Mouse (Mus musculus) neural tube, embryonic 11.5 days (tissue): Measurements from ENCODE around the gene Adgrg3. TPM values are rescaled to one million over a fixed set of nuclear protein-coding genes. Genes with fewer than 3 reads are reported as not detected.

ENCODE experiments used
- ATAC-seq: fragments of 200-750 bp; cut with Nextera tagmentation; 2 replicates; pipeline ENCODE4 v1.8.0; 2017; ENCODE audit warnings: moderate number of reproducible peaks, mild to moderate bottlenecking, moderate TSS enrichment, moderate library complexity; ENCODE audit not compliant: insufficient read depth, low FRiP score, low TSS enrichment
- DNase-seq: peaks from one replicate; pipeline ENCODE4 v3.0.0-alpha.2; 2015; ENCODE audit warnings: low spot score
- H3K27ac ChIP-seq: fragments of 300-500 bp; sonication (generic); 2 replicates; pipeline ENCODE4 v1.5.1; 2014; ENCODE audit warnings: low read depth, mild to moderate bottlenecking, low read length
- H3K27me3 ChIP-seq: fragments of 300-500 bp; sonication (generic); 2 replicates; pipeline ENCODE4 v1.6.1; 2014; ENCODE audit warnings: mild to moderate bottlenecking, low read length, mixed read lengths; ENCODE audit not compliant: control insufficient read depth, insufficient read depth
- H3K36me3 ChIP-seq: fragments of 300-500 bp; sonication (generic); 2 replicates; pipeline ENCODE4 v1.6.1; 2014; ENCODE audit warnings: mild to moderate bottlenecking, low read length, moderate library complexity, mixed read lengths; ENCODE audit not compliant: control insufficient read depth, insufficient read depth
- H3K4me1 ChIP-seq: fragments of 300-500 bp; sonication (generic); 2 replicates; pipeline ENCODE4 v1.6.1; 2014; ENCODE audit warnings: low read length, mixed read lengths; ENCODE audit not compliant: control insufficient read depth, insufficient read depth
- H3K4me2 ChIP-seq: fragments of 300-500 bp; sonication (generic); 2 replicates; pipeline ENCODE4 v1.6.1; 2014; ENCODE audit warnings: low read depth, mild to moderate bottlenecking, moderate library complexity
- H3K4me3 ChIP-seq: fragments of 300-500 bp; sonication (generic); 2 replicates; pipeline ENCODE4 v1.5.1; 2014; ENCODE audit warnings: low read depth, low read length
- H3K9ac ChIP-seq: fragments of 300-500 bp; sonication (generic); 2 replicates; pipeline ENCODE4 v1.6.1; 2014; ENCODE audit warnings: mild to moderate bottlenecking, low read length
- H3K9me3 ChIP-seq: fragments of 300-500 bp; sonication (generic); 2 replicates; pipeline ENCODE4 v1.6.1; 2016; ENCODE audit warnings: low read length; ENCODE audit not compliant: control insufficient read depth
- WGBS: fragments of 180-500 bp; shearing (Covaris S2); extraction: QIAGEN DNeasy Blood & Tissue Kit; methylation state at CpG from one replicate; pipeline ENCODE4 v1.1.7; 2014; 5-methylcytosine and 5-hydroxymethylcytosine counted together
- polyA plus RNA-seq: library from polyadenylated mRNA; unstranded; fragments of >200 nt; fragmentation: Nextera tagmentation; extraction: Ambion mirVana; gene quantifications from 2 replicates; pipeline ENCODE4 v1.2.1, GENCODE M21; 2014

Adgrg3 gene
- polyA plus RNA-seq, 1 experiment from 2014 or later: 4.1 TPM

GRCm38 (mm10) chr8:95001655-95002054, 15.8 kb upstream of the Adgrg3 start:
- H3K4me3 ChIP-seq: no peak overlapping the region
- ATAC-seq (peak; percentile 58), DNase-seq (peak; percentile 79)
- WGBS: 6% methylated on average over 7 of the region's 7 CpGs
- no peak overlapping the region for H3K9ac ChIP-seq
- peaks cover 12% of the 10 kb centered on the region; the same call in 1 of the 2 replicates for H3K36me3 ChIP-seq
- H3K9me3 ChIP-seq: no peaks in the 10 kb centered on the region
- H3K4me1 ChIP-seq: peaks cover 39% of the 10 kb centered on the region
- H3K27me3 ChIP-seq: no peaks in the 10 kb centered on the region
- H3K4me2 ChIP-seq: peak overlapping the region; percentile 28; the same call in 1 of the 2 replicates
- no peak overlapping the region for H3K27ac ChIP-seq

DNA sequence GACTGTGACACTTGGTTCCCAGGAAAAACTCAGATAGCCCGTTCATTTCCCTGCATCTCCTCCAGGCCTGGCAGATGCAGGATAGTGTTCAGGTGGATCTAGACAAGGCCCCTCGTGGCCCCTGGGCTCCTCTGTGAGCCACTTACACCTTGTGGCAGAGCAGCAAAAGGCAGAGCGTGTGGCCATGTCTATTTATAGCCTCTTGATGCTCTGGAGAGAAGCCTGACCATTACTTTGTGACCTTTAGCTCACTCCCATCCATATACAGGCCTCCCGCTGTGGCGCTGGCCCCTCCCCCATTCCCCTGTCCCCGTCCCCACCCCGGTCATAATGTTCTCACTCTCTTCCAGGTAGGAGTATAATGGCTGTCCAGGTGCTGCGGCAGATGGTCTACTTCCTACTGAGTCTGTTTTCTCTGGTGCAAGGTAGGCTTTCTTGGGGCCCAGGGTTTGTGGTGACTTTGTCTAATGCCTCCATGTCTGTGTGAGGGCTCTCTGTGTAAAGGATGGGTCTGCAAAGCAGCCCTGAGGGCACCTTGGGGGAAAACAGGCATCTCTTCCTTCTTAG, 15.3 kb upstream of the Adgrg3 start:
- Histone ChIP-seq H3K27me3 (no peaks in the 10 kb centered on the region), H3K36me3 (peaks cover 12% of the 10 kb centered on the region; the same call in 1 of the 2 replicates), H3K9ac (no peak overlapping the region), H3K9me3 (no peaks in the 10 kb centered on the region), H3K27ac (no peak overlapping the region), H3K4me2 (no peak overlapping the region), H3K4me3 (no peak overlapping the region), H3K4me1 (peaks cover 38% of the 10 kb centered on the region)
- WGBS: 49% methylated on average over 8 of the region's 8 CpGs
- no peak for DNase-seq
- ATAC-seq: peak; percentile 3; the same call in 1 of the 2 replicates

GRCm38 (mm10) chr8:95012442-95012919, 5.0 kb upstream of the Adgrg3 start:
- H3K4me2 ChIP-seq: no peak overlapping the region
- peaks cover 24% of the 10 kb centered on the region for H3K36me3 ChIP-seq
- no peaks in the 10 kb centered on the region for H3K9me3 ChIP-seq
- H3K4me3 ChIP-seq: no peak overlapping the region
- no peak for ATAC-seq
- H3K4me1 ChIP-seq: no peaks in the 10 kb centered on the region
- H3K9ac ChIP-seq: no peak overlapping the region
- 86% methylated on average over 15 of the region's 15 CpGs for WGBS
- no peak overlapping the region for H3K27ac ChIP-seq
- no peaks in the 10 kb centered on the region for H3K27me3 ChIP-seq
- no peak for DNase-seq

DNA sequence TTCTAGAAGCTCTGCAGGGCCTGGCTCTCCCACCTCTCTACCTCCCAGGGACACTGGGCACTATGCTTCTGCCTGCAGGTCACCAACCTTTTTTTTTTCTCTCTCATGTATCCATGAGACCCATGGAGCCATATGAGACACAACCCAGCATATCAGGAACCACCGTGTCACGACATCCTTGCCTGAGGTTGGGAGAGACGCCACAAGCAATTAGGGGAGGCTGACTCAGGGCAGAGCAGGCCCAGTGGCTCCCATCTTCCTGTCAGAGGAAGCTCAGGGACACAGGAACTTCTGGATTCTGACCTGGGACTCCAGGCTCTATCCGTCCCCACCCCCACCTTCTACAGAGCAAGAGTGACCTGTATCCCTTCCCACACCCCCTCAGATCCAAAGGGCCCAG, 1.6 kb upstream of the Adgrg3 start:
- H3K9me3 ChIP-seq: no peaks in the 10 kb centered on the region
- no peak overlapping the region for H3K27ac ChIP-seq
- ATAC-seq: no peak
- H3K9ac ChIP-seq: no peak overlapping the region
- H3K36me3 ChIP-seq: peaks cover 15% of the 10 kb centered on the region
- no peak for DNase-seq
- no peaks in the 10 kb centered on the region for H3K27me3 ChIP-seq
- H3K4me2 ChIP-seq: no peak overlapping the region
- WGBS: 85% methylated on average over 4 of the region's 4 CpGs
- no peaks in the 10 kb centered on the region for H3K4me1 ChIP-seq
- H3K4me3 ChIP-seq: no peak overlapping the region

DNA sequence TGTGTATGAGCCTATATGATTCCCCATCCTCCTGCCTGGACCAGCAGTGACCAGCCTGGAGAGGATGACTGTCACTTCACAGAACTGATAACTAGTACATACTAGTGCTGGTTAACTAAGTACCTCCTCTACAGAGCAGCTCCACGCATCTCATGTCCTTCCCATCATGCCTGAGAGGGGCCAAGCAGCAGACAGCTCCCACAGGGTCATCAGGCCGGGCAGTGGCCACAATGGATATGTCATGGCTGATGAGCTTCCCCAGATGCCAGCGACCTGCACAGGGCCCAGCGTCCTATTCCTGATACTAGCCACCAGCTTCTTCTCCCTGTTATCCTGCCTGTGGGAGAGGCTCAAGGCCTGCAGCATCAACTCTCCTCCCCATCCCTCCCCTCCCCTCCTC, 808 bp upstream of the Adgrg3 start:
- Histone ChIP-seq H3K4me2 (no peak overlapping the region), H3K36me3 (peaks cover 12% of the 10 kb centered on the region), H3K27ac (no peak overlapping the region), H3K4me1 (no peaks in the 10 kb centered on the region), H3K27me3 (no peaks in the 10 kb centered on the region), H3K9me3 (no peaks in the 10 kb centered on the region), H3K9ac (no peak overlapping the region), H3K4me3 (no peak overlapping the region)
- ATAC-seq (no peak), DNase-seq (no peak)
- WGBS: 75% methylated on average over 4 of the region's 4 CpGs

- WGBS: 78% methylated on average over 9 of the region's 9 CpGs
- DNase-seq (no peak), ATAC-seq (no peak)
- no peak overlapping the region for H3K27ac ChIP-seq
- 0 out of 2 replicates have a peak, but pooled peaks cover under 1% of the 10 kb centered on the region for H3K36me3 ChIP-seq
- no peaks in the 10 kb centered on the region for H3K27me3 ChIP-seq
- H3K9me3 ChIP-seq: no peaks in the 10 kb centered on the region
- no peaks in the 10 kb centered on the region; the same call in 1 of the 2 replicates for H3K4me1 ChIP-seq
- H3K9ac ChIP-seq: no peak overlapping the region
- no peak overlapping the region for H3K4me2 ChIP-seq
- no peak overlapping the region for H3K4me3 ChIP-seq
These were observed 610 bp downstream of the Adgrg3 start for GRCm38 (mm10) chr8:95017969-95018635.

DNA sequence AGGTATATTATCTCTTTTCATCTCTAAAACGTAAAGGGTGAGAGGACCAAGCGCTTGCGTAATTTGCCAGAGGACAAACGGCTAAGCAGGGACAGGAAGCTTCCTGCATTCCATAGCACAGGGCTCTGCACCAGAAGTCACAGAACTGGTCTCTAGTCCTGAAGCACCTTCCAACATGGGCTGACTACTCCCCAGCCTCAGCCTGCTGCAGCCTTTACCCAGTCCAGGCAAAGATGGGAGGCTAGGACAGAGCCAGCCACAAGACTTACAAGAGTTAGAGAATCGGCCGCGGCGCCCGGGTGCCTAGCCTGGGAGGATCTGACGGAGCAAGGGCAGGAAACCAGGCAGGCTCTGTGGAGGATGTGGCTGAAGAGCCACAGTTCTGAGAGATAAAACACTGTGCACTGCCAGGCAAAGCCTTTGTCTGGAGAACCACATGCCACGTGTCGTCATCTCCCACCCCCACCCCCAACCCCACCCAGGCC, 2.8 kb downstream of the Adgrg3 start:
- Histone ChIP-seq H3K27me3 (no peaks in the 10 kb centered on the region), H3K4me1 (no peaks in the 10 kb centered on the region; the same call in 1 of the 2 replicates), H3K27ac (no peak overlapping the region), H3K4me2 (no peak overlapping the region), H3K36me3 (no peaks in the 10 kb centered on the region), H3K9me3 (no peaks in the 10 kb centered on the region), H3K9ac (no peak overlapping the region), H3K4me3 (no peak overlapping the region)
- DNase-seq (no peak), ATAC-seq (no peak)
- 73% methylated on average over 12 of the region's 12 CpGs for WGBS

- H3K4me3 ChIP-seq: no peak overlapping the region
- ATAC-seq: no peak
These were observed 3.3 kb downstream of the Adgrg3 start for GRCm38 (mm10) chr8:95020821-95021220.

GRCm38 (mm10) chr8:95023201-95023600, 5.7 kb downstream of the Adgrg3 start:
- H3K36me3 ChIP-seq: no peaks in the 10 kb centered on the region
- H3K27me3 ChIP-seq: no peaks in the 10 kb centered on the region
- H3K4me2 ChIP-seq: no peak overlapping the region
- 35% methylated on average over 8 of the region's 8 CpGs for WGBS
- no peak overlapping the region for H3K4me3 ChIP-seq
- no peak for ATAC-seq
- DNase-seq: no peak
- H3K4me1 ChIP-seq: no peaks in the 10 kb centered on the region; the same call in 1 of the 2 replicates
- H3K9me3 ChIP-seq: no peaks in the 10 kb centered on the region
- no peak overlapping the region for H3K27ac ChIP-seq
- H3K9ac ChIP-seq: no peak overlapping the region

More at GRCm38 (mm10) chr8:95020821-95021220, 3.3 kb downstream of the Adgrg3 start:
- H3K9ac ChIP-seq: no peak overlapping the region
- H3K27ac ChIP-seq: no peak overlapping the region
- H3K4me2 ChIP-seq: no peak overlapping the region
- H3K4me1 ChIP-seq: no peaks in the 10 kb centered on the region; the same call in 1 of the 2 replicates
- no peaks in the 10 kb centered on the region for H3K9me3 ChIP-seq
- no peaks in the 10 kb centered on the region for H3K36me3 ChIP-seq
- H3K27me3 ChIP-seq: no peaks in the 10 kb centered on the region
- 82% methylated on average over 10 of the region's 10 CpGs for WGBS
- no peak for DNase-seq
